Mouse (Mus musculus) spleen, postnatal 4 days (tissue): ENCODE measurements around the gene Olfr107.

Experiments
- DNase-seq, 2 experiments: peaks; one replicate each; pipeline ENCODE4 v3.0.0; 2022; ENCODE audit warnings: low spot score in 2 of 2

Gene Olfr107

GRCm38 (mm10) chr17:37398926-37399325, at the start of gene Olfr107:
Olfr107 (plus strand) TSS chr17:37399226.
- DNase-seq = no peak

DNA sequence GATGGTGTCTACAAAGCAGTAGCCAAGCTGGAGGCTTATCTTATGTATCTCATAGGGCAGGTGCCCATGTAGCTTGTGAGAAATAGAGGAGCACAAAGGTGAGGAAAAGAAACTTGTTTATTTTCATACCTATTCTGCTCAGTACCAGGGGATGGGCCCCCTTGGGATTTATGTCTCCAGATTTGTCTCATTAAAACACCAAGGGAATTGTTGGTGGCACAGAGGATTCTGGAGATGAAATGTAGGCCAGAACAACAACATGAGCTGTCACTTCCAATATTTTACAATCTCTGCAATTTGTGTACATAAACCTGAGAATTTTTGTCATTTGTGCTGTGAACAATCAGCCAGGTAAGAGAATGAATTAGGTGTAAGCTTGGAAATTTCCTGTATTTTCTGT, 39.7 kb upstream of the Olfr107 start, which contains the start of gene Olfr104-ps:
Olfr104-ps (plus strand) TSS at position 301 of the 400 bp plus-strand sequence.
- DNase-seq = no peak

- DNase-seq = no peak
These were observed 20.3 kb upstream of the Olfr107 start, which contains the start of gene Olfr105-ps for GRCm38 (mm10) chr17:37378733-37379132. Olfr105-ps (plus strand) TSS chr17:37379033.

- no peak for DNase-seq
These were observed 8.9 kb upstream of the Olfr107 start, which contains the start of gene Olfr106-ps for GRCm38 (mm10) chr17:37390093-37390492. Olfr106-ps (plus strand) TSS chr17:37390393.

DNA sequence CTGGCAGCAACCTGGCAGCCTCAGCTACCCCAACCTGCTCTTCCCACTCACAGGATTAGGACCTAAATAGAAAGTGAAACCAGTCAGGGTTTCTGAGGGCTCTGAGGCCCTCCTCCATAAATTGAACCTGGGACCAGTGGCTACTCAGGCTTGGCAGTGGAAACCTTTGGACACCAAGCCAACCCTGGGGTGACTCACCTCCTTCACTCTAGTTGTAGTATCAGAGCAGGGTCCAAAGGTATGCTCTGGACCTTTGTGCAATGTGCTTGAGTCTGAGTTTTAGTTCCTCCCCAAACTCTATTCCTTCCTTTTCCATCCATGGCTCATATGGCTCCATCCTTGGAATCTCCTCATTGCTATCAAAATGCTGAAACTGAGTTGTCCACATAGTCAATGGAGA, 14.4 kb downstream of the Olfr107 start:
- DNase-seq = no peak

GRCm38 (mm10) chr17:37445180-37445579, 46.2 kb downstream of the Olfr107 start, which contains the start of gene Olfr108:
Olfr108 (plus strand) TSS chr17:37445480.
- no peak for DNase-seq
